Mouse (Mus musculus): ENCODE measurements at regions not wholly inside any gene's neighbourhood (a gene's known extent, or its start where the extent isn't known, plus 50 kb on each side); places are given as distances from the start of the nearest gene placed in this dataset.

DNA sequence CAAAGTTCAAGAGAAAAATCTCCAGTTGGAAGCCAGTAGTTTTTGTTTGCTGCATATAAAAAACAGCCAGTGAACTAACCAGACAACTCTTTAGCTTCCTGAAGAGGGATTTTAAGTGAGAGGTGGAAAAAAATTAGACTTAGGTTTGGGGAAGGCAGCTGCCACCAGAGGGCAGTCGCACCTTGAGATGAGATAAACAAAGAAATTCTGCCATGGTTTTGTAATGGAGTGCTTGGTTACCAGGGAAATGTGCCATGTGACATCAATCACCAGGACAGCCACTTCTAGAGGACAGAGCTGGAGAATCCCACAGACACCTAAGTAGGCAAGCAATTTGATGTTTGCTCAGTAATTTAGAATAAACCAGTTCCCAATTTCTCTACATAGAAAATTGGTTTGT is 670.5 kb upstream of the Vrk2 start:
- TF ChIP-seq CTCF (IDR thresholded peaks at IDR 0.05; ENCODE audit: low read depth, low read length) = peak; percentile 20; the same call in 1 of the 2 replicates
- no peak for TF ChIP-seq TAL1 (conservative IDR thresholded peaks at IDR 0.05; ENCODE audit: low read depth, low read length)
- no peak for TF ChIP-seq POLR2AphosphoS5 (IDR thresholded peaks at IDR 0.05; ENCODE audit: insufficient replicate concordance, low read depth, low read length)
- TF ChIP-seq GATA2 (IDR thresholded peaks at IDR 0.05; ENCODE audit: borderline replicate concordance, low read depth, low read length) = no peak
